Mouse (Mus musculus) frontal cortex, adult (tissue): ENCODE measurements around the gene Sart1.

Source experiments
- ATAC-seq: cut with Nextera tagmentation; 2 replicates; pipeline ENCODE4 v1.9.2; 2017; ENCODE audit warnings: mild to moderate bottlenecking, moderate library complexity, mixed read lengths; ENCODE audit not compliant: low TSS enrichment

Sart1 gene

DNA sequence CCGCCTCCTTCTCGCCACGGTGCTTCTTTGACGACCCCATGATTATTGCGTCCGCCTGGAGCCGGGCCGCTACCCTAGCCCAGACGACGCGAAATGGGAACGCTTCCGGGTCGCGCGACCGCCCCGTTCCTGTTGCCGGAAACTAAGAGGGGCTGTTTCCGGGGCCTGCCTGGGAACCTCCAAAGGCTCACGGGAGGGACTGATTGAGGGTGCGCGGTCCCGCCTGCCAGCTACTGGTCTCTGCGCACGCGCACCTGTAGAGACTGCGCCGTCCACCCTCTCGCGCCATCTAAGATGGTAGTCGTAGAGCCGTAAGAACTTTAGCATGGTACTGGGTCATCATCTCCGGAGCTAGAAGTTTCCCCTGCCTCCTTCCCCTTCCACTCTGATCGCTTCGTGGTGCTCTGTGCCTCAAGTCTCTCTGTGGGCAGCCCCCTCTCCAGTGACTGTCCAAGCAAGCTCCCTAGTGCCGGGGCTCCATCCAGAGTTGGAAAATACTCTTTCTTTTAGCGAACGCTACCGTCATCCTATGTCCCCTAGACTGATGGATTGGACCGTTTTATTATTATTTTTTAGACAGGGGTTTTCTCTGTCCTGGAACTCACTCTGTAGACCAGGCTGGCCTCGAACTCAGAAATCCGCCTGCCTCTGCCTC, at the start of gene Sart1:
Gene Sart1 (minus strand): TSS at position 116 of the 655 bp plus-strand sequence.
- peak; percentile 97 for ATAC-seq

- ATAC-seq: no peak
Measured at GRCm38 (mm10) chr19:5433951-5434350, 45.4 kb upstream of the Sart1 start.

GRCm38 (mm10) chr19:5432992-5433852, 44.7 kb upstream of the Sart1 start:
- no peak for ATAC-seq

DNA sequence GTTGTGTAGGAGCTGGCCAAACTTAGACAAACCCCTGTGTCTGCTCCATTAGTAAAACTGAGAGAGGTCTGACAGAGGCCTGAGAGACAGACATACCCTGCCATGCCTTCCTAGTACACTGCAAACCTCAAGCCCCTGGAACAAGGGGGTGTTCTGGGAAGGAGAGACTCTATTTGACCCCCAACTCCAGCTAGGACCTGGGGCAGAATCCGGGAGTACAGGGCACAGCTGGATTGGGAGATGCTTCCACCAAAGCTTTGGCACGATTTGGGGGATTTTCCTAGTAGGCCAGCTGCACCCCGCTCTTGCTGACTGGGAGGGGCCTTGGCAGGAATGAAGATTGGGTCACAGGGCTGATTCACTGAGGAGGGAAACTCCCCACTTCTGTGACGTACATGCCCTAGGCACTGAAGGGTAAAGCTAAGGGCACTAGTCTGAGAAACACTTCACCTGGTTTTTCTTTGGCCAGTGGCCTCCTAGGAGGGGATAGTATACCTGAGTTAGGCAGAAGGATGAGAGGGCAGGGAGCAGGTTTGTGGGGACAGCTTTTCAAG, 43.5 kb upstream of the Sart1 start:
- no peak for ATAC-seq

GRCm38 (mm10) chr19:5430408-5430807, 41.9 kb upstream of the Sart1 start:
- ATAC-seq: no peak

GRCm38 (mm10) chr19:5429806-5430205, 41.3 kb upstream of the Sart1 start:
- ATAC-seq: no peak

DNA sequence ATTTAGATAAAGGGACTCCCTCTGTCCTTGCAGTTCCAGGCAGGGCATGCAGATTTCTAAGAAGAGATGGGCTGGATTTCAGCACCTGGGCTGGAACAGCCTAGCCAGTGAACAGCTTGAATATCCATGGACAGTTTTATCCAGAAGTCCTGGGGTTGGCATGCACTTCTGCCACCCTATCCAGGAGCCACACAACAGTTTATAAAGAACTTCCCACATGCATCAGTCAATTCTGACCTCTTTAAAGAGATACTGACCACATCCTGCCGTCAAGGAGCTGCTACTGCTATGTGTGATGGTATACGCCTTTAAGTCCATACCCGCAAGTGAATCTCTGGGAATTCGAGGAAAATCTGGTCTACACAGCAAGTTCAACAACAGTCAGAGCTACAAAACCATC, 40.7 kb upstream of the Sart1 start:
- no peak for ATAC-seq

GRCm38 (mm10) chr19:5428083-5428482, 39.6 kb upstream of the Sart1 start:
- no peak for ATAC-seq

- no peak for ATAC-seq
Measured at GRCm38 (mm10) chr19:5426640-5427290, 38.3 kb upstream of the Sart1 start.

DNA sequence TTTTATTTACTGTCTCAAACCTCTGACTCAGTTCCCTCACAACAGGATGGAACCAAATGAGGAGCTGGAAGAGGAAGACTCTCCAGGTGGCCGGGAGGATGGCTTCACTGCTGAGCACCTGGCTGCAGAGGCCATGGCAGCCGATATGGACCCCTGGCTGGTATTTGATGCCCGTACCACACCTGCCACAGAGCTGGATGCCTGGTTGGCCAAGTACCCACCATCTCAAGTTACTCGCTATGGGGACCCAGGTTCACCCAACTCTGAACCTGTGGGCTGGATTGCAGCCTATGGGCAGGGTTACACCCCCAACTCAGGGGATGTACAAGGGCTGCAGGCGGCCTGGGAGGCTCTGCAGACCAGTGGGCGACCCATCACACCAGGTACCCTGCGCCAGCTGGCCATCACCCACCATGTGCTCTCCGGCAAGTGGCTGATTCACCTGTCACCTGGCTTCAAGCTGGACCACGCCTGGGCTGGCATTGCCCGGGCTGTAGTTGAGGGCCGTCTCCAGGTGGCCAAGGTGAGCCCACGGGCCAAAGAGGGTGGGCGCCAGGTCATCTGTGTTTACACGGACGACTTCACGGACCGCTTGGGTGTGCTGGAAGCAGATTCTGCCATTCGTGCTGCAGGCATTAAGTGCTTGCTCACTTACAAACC, 37.5 kb upstream of the Sart1 start:
- no peak for ATAC-seq

DNA sequence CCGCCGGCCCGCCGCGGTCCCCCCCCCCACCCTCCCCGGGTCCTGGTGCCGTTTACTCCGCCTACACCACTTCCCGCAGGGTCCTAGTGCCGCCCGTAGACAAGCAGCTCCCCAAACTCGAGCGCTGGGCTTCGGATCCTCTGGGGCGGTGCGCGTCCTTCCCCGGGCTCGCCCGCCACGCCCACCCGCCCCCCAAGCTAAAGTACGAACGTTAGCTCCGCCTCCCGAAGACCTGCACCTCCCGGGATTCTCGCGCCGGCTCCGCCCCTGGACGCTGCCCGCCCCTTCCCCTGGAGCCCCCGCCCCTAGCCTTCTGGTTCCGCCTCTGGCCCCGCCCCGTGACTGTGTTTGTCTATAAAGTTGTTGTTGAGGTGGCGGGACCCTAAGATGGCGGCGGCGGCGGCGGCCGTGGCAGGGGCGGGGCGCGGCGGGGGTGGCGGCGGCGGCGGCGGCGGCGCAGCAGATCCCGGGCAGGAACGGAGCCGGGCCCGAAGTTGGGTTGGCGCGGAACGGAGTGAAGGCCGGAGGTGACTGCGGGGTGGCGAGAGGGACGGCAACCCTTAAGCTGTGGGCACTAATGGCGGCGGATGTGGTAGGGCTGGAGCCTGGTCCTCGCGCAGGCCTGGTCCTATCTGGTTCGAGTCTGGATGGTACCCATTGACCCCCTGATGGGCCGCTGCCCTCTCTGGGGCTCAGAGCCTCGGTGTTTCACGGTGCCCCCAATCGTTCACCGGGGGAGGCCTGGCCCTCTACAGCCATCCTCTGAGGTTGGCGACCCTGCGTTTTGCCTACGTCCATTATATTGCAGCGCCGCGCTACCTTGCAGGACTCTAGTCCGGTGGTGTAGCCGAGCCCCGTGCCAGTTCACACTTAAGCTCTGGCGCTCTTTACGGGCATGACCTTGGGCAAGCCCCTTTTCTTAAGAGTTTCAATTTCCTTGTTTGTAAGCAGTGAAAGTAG, 36.6 kb upstream of the Sart1 start, which contains the start of the genes Drap1 and AI837181:
Gene Drap1 (minus strand): TSS at position 198 of the 960 bp plus-strand sequence.
Gene AI837181 (plus strand): TSS at position 363 of the 960 bp plus-strand sequence.
- ATAC-seq: peak; percentile 75

GRCm38 (mm10) chr19:5424092-5424781, 35.7 kb upstream of the Sart1 start:
- peak; percentile 24; the same call in 1 of the 2 replicates for ATAC-seq

GRCm38 (mm10) chr19:5423561-5423960, 35.1 kb upstream of the Sart1 start:
- no peak for ATAC-seq

DNA sequence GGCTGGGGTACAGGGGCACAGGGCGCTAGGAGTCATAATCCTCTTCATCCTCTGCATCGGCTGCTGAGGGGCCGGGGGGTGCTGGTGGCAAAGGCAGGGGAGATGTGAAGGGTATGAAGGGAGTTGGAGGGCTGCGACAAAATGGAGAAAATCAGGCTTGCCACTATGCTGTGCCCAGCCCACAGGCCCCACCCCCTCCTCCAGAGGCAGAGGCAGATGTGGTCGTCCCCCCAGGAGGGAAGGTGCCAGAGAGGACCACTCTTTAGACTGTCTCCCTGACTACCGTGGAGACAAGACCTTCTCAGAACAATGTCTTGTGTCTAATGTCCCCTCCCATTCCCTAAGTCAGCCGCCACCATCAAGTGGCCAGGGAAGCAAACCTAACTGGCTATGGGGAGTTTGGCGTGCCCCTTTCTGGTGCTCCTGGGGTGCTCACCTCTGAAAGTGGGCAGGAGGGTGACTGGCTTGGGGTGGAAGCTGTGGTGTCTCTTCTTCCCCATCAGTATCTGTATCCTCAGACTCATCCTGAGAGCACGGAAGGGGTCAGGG, 34.5 kb upstream of the Sart1 start:
- no peak for ATAC-seq

DNA sequence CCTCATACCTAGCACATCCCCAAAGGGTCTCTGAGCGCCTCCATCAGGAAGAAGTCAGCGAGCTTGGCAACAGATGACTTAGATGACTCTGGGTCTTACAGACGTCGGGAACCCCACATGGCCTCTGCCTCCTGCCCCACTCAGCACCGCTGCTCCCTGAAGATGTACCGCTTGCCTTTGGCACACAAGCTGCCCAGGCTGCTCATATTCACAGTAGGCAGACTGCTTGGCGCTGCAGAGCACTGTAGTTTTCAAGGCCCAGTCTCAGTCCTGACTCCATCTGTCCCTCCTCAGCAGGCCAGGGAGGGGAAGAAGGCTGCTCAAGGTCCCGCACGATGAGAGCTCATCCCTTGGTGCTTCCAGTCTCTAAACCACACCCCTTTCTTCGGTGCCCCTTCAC, 33.8 kb upstream of the Sart1 start:
- no peak for ATAC-seq

DNA sequence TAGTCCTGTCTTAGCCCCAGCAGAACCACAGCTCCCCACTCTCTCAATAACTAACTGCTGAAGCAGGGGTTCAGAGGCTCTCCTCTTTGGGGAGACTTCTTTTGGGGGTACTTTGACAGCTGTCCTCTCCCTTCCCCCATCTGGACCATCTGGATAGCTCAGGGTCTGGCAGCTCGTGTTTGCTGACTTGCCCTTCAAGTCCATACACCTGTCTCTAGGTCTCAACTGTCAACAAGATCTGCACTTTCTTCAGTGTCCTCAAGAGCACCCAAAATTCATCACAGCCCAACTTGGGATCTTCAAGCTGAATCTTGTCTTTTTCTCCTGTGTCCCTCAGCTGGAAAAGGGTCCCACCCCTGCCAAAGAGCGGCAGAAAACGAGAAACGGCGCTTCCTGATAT, 33.3 kb upstream of the Sart1 start:
- no peak for ATAC-seq

DNA sequence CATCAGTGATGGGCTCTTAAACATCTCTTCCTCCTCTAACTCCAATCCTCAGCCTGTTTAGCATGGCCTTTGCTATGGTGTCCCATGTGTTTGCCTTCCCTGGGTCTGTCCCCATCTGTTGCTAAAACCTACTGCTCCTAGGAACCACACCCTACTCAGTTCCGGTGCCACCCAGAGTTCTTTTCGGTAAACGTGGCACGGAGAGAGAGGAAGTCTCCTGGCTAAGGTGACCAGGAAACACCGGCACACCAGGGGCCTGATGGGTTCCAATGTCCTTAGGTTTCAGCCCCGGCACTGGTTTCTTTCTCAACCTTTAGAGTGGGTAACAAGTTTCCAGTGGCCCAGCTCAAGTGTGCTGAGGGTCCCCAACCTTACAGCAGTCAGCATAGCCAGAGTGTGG, 32.1 kb upstream of the Sart1 start:
- no peak for ATAC-seq

DNA sequence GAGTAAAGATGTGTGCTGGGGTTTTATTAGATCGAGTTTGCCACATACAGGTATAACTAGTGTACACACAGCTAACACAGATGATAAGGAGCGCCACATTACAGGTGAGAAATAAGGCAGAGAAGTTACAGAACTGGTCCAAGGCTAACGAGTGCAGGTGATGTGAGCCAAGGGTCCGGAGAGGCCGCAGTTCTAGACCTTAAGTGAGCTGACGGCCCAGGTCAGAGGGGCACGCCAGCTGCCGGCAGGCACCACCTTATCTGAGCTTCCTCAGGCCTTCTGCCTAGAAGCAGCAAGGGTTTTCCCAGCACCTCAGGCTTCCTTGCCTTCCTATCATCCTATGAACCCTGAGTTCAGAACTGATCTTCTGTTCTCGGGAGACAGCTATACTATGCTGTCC, 31.1 kb upstream of the Sart1 start:
- no peak for ATAC-seq

- ATAC-seq: no peak
Measured at GRCm38 (mm10) chr19:5418750-5419466, 30.4 kb upstream of the Sart1 start.
